Mouse (Mus musculus): ENCODE data around the gene Prkca. TPM values are rescaled to one million over a fixed set of nuclear protein-coding genes. Genes with fewer than 3 reads are reported as not detected.

Prkca gene
- polyA plus RNA-seq, 1 experiment from 2014 or later: 4.5 TPM

- Histone ChIP-seq H3K27me3 (ENCODE audit: control insufficient read depth, insufficient read depth, low read length) (no peaks in the 10 kb centered on the region), H3K27ac (ENCODE audit: low read depth, low read length) (no peak overlapping the region), H3K36me3 (ENCODE audit: control insufficient read depth, insufficient read depth, low read length) (no peaks in the 10 kb centered on the region), H3K9me3 (ENCODE audit: control insufficient read depth, low read length) (no peaks in the 10 kb centered on the region), H3K4me3 (ENCODE audit: low read depth, low read length) (no peak overlapping the region), H3K9ac (ENCODE audit: low read length) (no peak overlapping the region), H3K4me2 (no peak overlapping the region), H3K4me1 (ENCODE audit: control insufficient read depth, insufficient read depth, low read length) (peaks cover 12% of the 10 kb centered on the region)
- no peak for ATAC-seq (ENCODE audit: low FRiP score)
- DNase-seq (ENCODE audit: low spot score, missing footprints): no peak
- 86% methylated on average over 1 of the region's 1 CpGs for WGBS
These were observed 79.9 kb downstream of the Prkca start for GRCm38 (mm10) chr11:108263868-108264267.

- no peak for ATAC-seq (ENCODE audit: low FRiP score)
These were observed 80.3 kb downstream of the Prkca start for GRCm38 (mm10) chr11:108263406-108263805.

GRCm38 (mm10) chr11:108261751-108262160, 82.0 kb downstream of the Prkca start:
- Histone ChIP-seq H3K36me3 (ENCODE audit: control insufficient read depth, insufficient read depth, low read length) (no peaks in the 10 kb centered on the region), H3K9ac (ENCODE audit: low read length) (no peak overlapping the region), H3K27me3 (ENCODE audit: control insufficient read depth, insufficient read depth, low read length) (no peaks in the 10 kb centered on the region), H3K9me3 (ENCODE audit: control insufficient read depth, low read length) (no peaks in the 10 kb centered on the region), H3K4me1 (ENCODE audit: control insufficient read depth, insufficient read depth, low read length) (peaks cover 12% of the 10 kb centered on the region), H3K4me3 (ENCODE audit: low read depth, low read length) (no peak overlapping the region), H3K27ac (ENCODE audit: low read depth, low read length) (no peak overlapping the region), H3K4me2 (no peak overlapping the region)
- no peak for ATAC-seq (ENCODE audit: low FRiP score)
- 54% methylated on average over 7 of the region's 7 CpGs for WGBS
- DNase-seq (ENCODE audit: low spot score, missing footprints): no peak

More at GRCm38 (mm10) chr11:108263406-108263805, 80.3 kb downstream of the Prkca start:
- H3K9ac ChIP-seq (ENCODE audit: low read length): no peak overlapping the region
- no peaks in the 10 kb centered on the region for H3K27me3 ChIP-seq (ENCODE audit: control insufficient read depth, insufficient read depth, low read length)
- H3K27ac ChIP-seq (ENCODE audit: low read depth, low read length): no peak overlapping the region
- 76% methylated on average over 3 of the region's 3 CpGs for WGBS
- H3K4me2 ChIP-seq: no peak overlapping the region
- H3K4me1 ChIP-seq (ENCODE audit: control insufficient read depth, insufficient read depth, low read length): peaks cover 12% of the 10 kb centered on the region
- no peaks in the 10 kb centered on the region for H3K9me3 ChIP-seq (ENCODE audit: control insufficient read depth, low read length)
- no peak for DNase-seq (ENCODE audit: low spot score, missing footprints)
- H3K4me3 ChIP-seq (ENCODE audit: low read depth, low read length): no peak overlapping the region
- H3K36me3 ChIP-seq (ENCODE audit: control insufficient read depth, insufficient read depth, low read length): no peaks in the 10 kb centered on the region

GRCm38 (mm10) chr11:108260775-108261517, 82.8 kb downstream of the Prkca start:
- Histone ChIP-seq H3K9me3 (ENCODE audit: control insufficient read depth, low read length) (no peaks in the 10 kb centered on the region), H3K4me2 (no peak overlapping the region), H3K36me3 (ENCODE audit: control insufficient read depth, insufficient read depth, low read length) (no peaks in the 10 kb centered on the region), H3K4me1 (ENCODE audit: control insufficient read depth, insufficient read depth, low read length) (peaks cover 12% of the 10 kb centered on the region), H3K27ac (ENCODE audit: low read depth, low read length) (no peak overlapping the region), H3K27me3 (ENCODE audit: control insufficient read depth, insufficient read depth, low read length) (no peaks in the 10 kb centered on the region), H3K4me3 (ENCODE audit: low read depth, low read length) (no peak overlapping the region), H3K9ac (ENCODE audit: low read length) (no peak overlapping the region)
- no peak for DNase-seq (ENCODE audit: low spot score, missing footprints)
- WGBS: 72% methylated on average over 6 of the region's 6 CpGs
- ATAC-seq (ENCODE audit: low FRiP score): no peak

- Histone ChIP-seq H3K27me3 (ENCODE audit: control insufficient read depth, insufficient read depth, low read length) (no peaks in the 10 kb centered on the region), H3K9ac (ENCODE audit: low read length) (no peak overlapping the region), H3K27ac (ENCODE audit: low read depth, low read length) (no peak overlapping the region), H3K4me1 (ENCODE audit: control insufficient read depth, insufficient read depth, low read length) (peaks cover 12% of the 10 kb centered on the region), H3K9me3 (ENCODE audit: control insufficient read depth, low read length) (no peaks in the 10 kb centered on the region), H3K4me3 (ENCODE audit: low read depth, low read length) (no peak overlapping the region), H3K36me3 (ENCODE audit: control insufficient read depth, insufficient read depth, low read length) (no peaks in the 10 kb centered on the region), H3K4me2 (no peak overlapping the region)
- ATAC-seq (ENCODE audit: low FRiP score) (no peak), DNase-seq (ENCODE audit: low spot score, missing footprints) (no peak)
- WGBS: 85% methylated on average over 4 of the region's 4 CpGs
These were observed 84.3 kb downstream of the Prkca start for GRCm38 (mm10) chr11:108259391-108259790.

- ATAC-seq (ENCODE audit: low FRiP score) (no peak), DNase-seq (ENCODE audit: low spot score, missing footprints) (no peak)
- no peak overlapping the region for H3K4me3 ChIP-seq (ENCODE audit: low read depth, low read length)
- H3K27me3 ChIP-seq (ENCODE audit: control insufficient read depth, insufficient read depth, low read length): no peaks in the 10 kb centered on the region
- H3K9me3 ChIP-seq (ENCODE audit: control insufficient read depth, low read length): no peaks in the 10 kb centered on the region
- H3K4me1 ChIP-seq (ENCODE audit: control insufficient read depth, insufficient read depth, low read length): peaks cover 12% of the 10 kb centered on the region
- 86% methylated on average over 5 of the region's 5 CpGs for WGBS
- H3K27ac ChIP-seq (ENCODE audit: low read depth, low read length): no peak overlapping the region
- H3K4me2 ChIP-seq: no peak overlapping the region
- no peaks in the 10 kb centered on the region for H3K36me3 ChIP-seq (ENCODE audit: control insufficient read depth, insufficient read depth, low read length)
- no peak overlapping the region for H3K9ac ChIP-seq (ENCODE audit: low read length)
These were observed 84.9 kb downstream of the Prkca start for GRCm38 (mm10) chr11:108258811-108259266.

GRCm38 (mm10) chr11:108257921-108258320, 85.8 kb downstream of the Prkca start:
- Histone ChIP-seq H3K27ac (ENCODE audit: low read depth, low read length) (no peak overlapping the region), H3K4me3 (ENCODE audit: low read depth, low read length) (no peak overlapping the region), H3K4me1 (ENCODE audit: control insufficient read depth, insufficient read depth, low read length) (peaks cover 12% of the 10 kb centered on the region), H3K9ac (ENCODE audit: low read length) (no peak overlapping the region), H3K4me2 (no peak overlapping the region), H3K9me3 (ENCODE audit: control insufficient read depth, low read length) (no peaks in the 10 kb centered on the region), H3K27me3 (ENCODE audit: control insufficient read depth, insufficient read depth, low read length) (no peaks in the 10 kb centered on the region), H3K36me3 (ENCODE audit: control insufficient read depth, insufficient read depth, low read length) (no peaks in the 10 kb centered on the region)
- WGBS: 88% methylated on average over 8 of the region's 8 CpGs
- ATAC-seq (ENCODE audit: low FRiP score): no peak
- no peak for DNase-seq (ENCODE audit: low spot score, missing footprints)

GRCm38 (mm10) chr11:108254681-108255080, 89.0 kb downstream of the Prkca start:
- DNase-seq (ENCODE audit: low spot score, missing footprints): no peak
- no peaks in the 10 kb centered on the region for H3K36me3 ChIP-seq (ENCODE audit: control insufficient read depth, insufficient read depth, low read length)
- H3K4me1 ChIP-seq (ENCODE audit: control insufficient read depth, insufficient read depth, low read length): no peaks in the 10 kb centered on the region
- H3K9me3 ChIP-seq (ENCODE audit: control insufficient read depth, low read length): no peaks in the 10 kb centered on the region
- H3K4me2 ChIP-seq: no peak overlapping the region
- 91% methylated on average over 5 of the region's 5 CpGs for WGBS
- no peak overlapping the region for H3K9ac ChIP-seq (ENCODE audit: low read length)
- no peak overlapping the region for H3K4me3 ChIP-seq (ENCODE audit: low read depth, low read length)
- ATAC-seq (ENCODE audit: low FRiP score): no peak
- no peak overlapping the region for H3K27ac ChIP-seq (ENCODE audit: low read depth, low read length)
- H3K27me3 ChIP-seq (ENCODE audit: control insufficient read depth, insufficient read depth, low read length): no peaks in the 10 kb centered on the region

- ATAC-seq (ENCODE audit: low FRiP score): no peak
- WGBS: 85% methylated on average over 7 of the region's 7 CpGs
These were observed 91.6 kb downstream of the Prkca start for GRCm38 (mm10) chr11:108251924-108252775.

More at GRCm38 (mm10) chr11:108251924-108252775, 91.6 kb downstream of the Prkca start:
- Histone ChIP-seq H3K9ac (ENCODE audit: low read length) (no peak overlapping the region), H3K4me3 (ENCODE audit: low read depth, low read length) (no peak overlapping the region), H3K27me3 (ENCODE audit: control insufficient read depth, insufficient read depth, low read length) (no peaks in the 10 kb centered on the region), H3K9me3 (ENCODE audit: control insufficient read depth, low read length) (no peaks in the 10 kb centered on the region), H3K4me2 (no peak overlapping the region), H3K27ac (ENCODE audit: low read depth, low read length) (no peak overlapping the region), H3K36me3 (ENCODE audit: control insufficient read depth, insufficient read depth, low read length) (no peaks in the 10 kb centered on the region), H3K4me1 (ENCODE audit: control insufficient read depth, insufficient read depth, low read length) (no peaks in the 10 kb centered on the region)
- DNase-seq (ENCODE audit: low spot score, missing footprints): no peak

Data from midbrain, embryonic 11.5 days (tissue).